Mouse (Mus musculus): Measurements from ENCODE around the gene Psma6. TPM values are rescaled to one million over a fixed set of nuclear protein-coding genes. Genes with fewer than 3 reads are reported as not detected.

Psma6 gene
- total and polyA plus RNA-seq, 3 experiments = 255 to 309 TPM; not detected in 1

- no peak for TF ChIP-seq TAL1 (IDR thresholded peaks at IDR 0.05; ENCODE audit: low read length)
Measured at GRCm38 (mm10) chr12:55456136-55456535, 72.1 kb downstream of the Psma6 start (continued).

DNA sequence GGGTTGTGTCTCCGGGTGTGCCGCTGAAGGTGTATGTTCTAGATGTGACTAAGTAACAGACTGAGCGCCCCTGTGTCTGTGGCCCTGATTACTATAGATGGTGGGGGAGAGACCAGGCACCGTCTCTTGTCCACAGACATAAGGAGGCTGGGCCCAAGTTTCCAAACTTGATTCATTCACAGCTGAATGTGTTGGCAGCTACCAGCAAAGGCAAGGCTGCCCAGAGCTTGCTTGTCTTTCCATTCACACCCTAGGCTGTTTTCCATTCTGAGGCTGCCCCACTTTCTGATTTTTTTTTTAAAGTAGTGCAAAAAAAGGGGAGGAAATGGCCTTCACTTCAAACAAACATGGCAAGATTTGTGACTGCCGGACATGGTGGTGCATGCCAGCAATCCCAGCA lies 72.9 kb downstream of the Psma6 start:
- no peaks in the 10 kb centered on the region for H3K79me2 ChIP-seq (ENCODE audit: control insufficient read depth, insufficient read depth, low read length, poor library complexity)
- no peak for DNase-seq (ENCODE audit: low read depth, low spot score)
- H3K4me3 ChIP-seq (ENCODE audit: control insufficient read depth in 1 of 2, insufficient read depth in 1 of 2, low read depth in 2 of 2, low read length in 2 of 2) = no peak overlapping the region
- peaks cover 17 to 20% of the 10 kb centered on the region in 2 experiments for H3K27me3 ChIP-seq (ENCODE audit: control insufficient read depth in 1 of 2, insufficient read depth in 2 of 2, low read length in 2 of 2)
- H3K4me1 ChIP-seq (ENCODE audit: control insufficient read depth in 1 of 2, insufficient read depth in 2 of 2, low read length in 2 of 2) = peaks cover 0 to 4% of the 10 kb centered on the region in 2 experiments; a peak in 2 of 4 replicates
- no peaks in the 10 kb centered on the region for H3K9me3 ChIP-seq (replicated peaks; ENCODE audit: insufficient read depth, low read length)
- TF ChIP-seq ELF1 (IDR thresholded peaks at IDR 0.05; ENCODE audit: low read depth, low read length) (no peak), SMC3 (IDR thresholded peaks at IDR 0.05; ENCODE audit: low read depth, low read length) (no peak), RCOR1 (IDR thresholded peaks at IDR 0.05; ENCODE audit: low read depth, low read length) (no peak), GATA1 (IDR thresholded peaks at IDR 0.05; ENCODE audit: low read depth, low read length) (no peak)
- H3K36me3 ChIP-seq (ENCODE audit: control insufficient read depth in 1 of 2, insufficient read depth in 2 of 2, low read length in 2 of 2) = no peaks in the 10 kb centered on the region
- no peak overlapping the region for H3K9ac ChIP-seq (ENCODE audit: control insufficient read depth, low read depth, low read length, poor library complexity, severe bottlenecking)
- H3K27ac ChIP-seq (ENCODE audit: control insufficient read depth, low read depth, low read length) = no peak overlapping the region

DNA sequence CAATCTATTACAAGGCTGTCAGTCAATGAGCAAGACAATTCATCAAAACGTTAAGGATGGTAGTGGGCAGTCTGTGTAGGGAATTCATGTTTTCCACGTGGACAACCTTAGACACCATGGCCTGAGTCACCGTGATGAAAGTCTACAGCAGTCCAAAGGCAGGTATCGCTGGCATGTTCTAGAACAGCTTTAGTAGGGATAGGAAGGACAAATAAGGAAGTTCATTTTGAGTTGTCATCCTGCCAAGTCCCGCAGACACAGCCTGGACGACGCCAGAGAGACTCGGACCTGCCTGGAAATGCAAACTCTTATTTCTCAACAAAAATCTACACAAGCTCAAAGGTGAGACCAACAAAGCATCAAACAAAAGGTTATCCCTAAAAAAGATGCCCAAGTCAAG lies 75.7 kb downstream of the Psma6 start:
- no peak overlapping the region for H3K9ac ChIP-seq (ENCODE audit: control insufficient read depth, low read depth, low read length, poor library complexity, severe bottlenecking)
- peaks cover 10 to 13% of the 10 kb centered on the region in 2 experiments for H3K27me3 ChIP-seq (ENCODE audit: control insufficient read depth in 1 of 2, insufficient read depth in 2 of 2, low read length in 2 of 2)
- H3K4me1 ChIP-seq (ENCODE audit: control insufficient read depth in 1 of 2, insufficient read depth in 2 of 2, low read length in 2 of 2) = peaks cover 2 to 10% of the 10 kb centered on the region in 2 experiments
- no peaks in the 10 kb centered on the region for H3K9me3 ChIP-seq (replicated peaks; ENCODE audit: insufficient read depth, low read length)
- no peak overlapping the region for H3K27ac ChIP-seq (ENCODE audit: control insufficient read depth, low read depth, low read length)
- H3K36me3 ChIP-seq (ENCODE audit: control insufficient read depth in 1 of 2, insufficient read depth in 2 of 2, low read length in 2 of 2) = no peaks in the 10 kb centered on the region
- H3K4me3 ChIP-seq (ENCODE audit: control insufficient read depth in 1 of 2, insufficient read depth in 1 of 2, low read depth in 2 of 2, low read length in 2 of 2) = no peak overlapping the region
- TF ChIP-seq EP300 (IDR thresholded peaks at IDR 0.05; ENCODE audit: low read depth in 1 of 2, low read length in 2 of 2) (peak in 1 of 2 experiments; percentile 27; a peak in 1 of 4 replicates), ZMIZ1 (IDR thresholded peaks at IDR 0.05; ENCODE audit: low read depth, low read length) (no peak)
- no peaks in the 10 kb centered on the region for H3K79me2 ChIP-seq (ENCODE audit: control insufficient read depth, insufficient read depth, low read length, poor library complexity)
- DNase-seq (ENCODE audit: low read depth, low spot score) = peak; percentile 61

GRCm38 (mm10) chr12:55460900-55461299 lies 76.9 kb downstream of the Psma6 start:
- H3K4me1 ChIP-seq (ENCODE audit: control insufficient read depth in 1 of 2, insufficient read depth in 2 of 2, low read length in 2 of 2) = peaks cover 5 to 10% of the 10 kb centered on the region in 2 experiments
- H3K27ac ChIP-seq (ENCODE audit: control insufficient read depth, low read depth, low read length) = no peak overlapping the region
- H3K9ac ChIP-seq (ENCODE audit: control insufficient read depth, low read depth, low read length, poor library complexity, severe bottlenecking) = no peak overlapping the region
- no peaks in the 10 kb centered on the region for H3K79me2 ChIP-seq (ENCODE audit: control insufficient read depth, insufficient read depth, low read length, poor library complexity)
- TF ChIP-seq NELFE (IDR thresholded peaks at IDR 0.05; ENCODE audit: low read depth, low read length) (no peak), MEF2A (IDR thresholded peaks at IDR 0.05; ENCODE audit: extremely low read depth, insufficient replicate concordance, low read depth, low read length, poor library complexity, severe bottlenecking) (no peak), POLR2AphosphoS2 (IDR thresholded peaks at IDR 0.05; ENCODE audit: low read length) (no peak), MYB (IDR thresholded peaks at IDR 0.05; ENCODE audit: low read depth, low read length) (no peak), CTCF (IDR thresholded peaks at IDR 0.05 in 2 of 3, conservative IDR thresholded peaks at IDR 0.05 in 1 of 3; ENCODE audit: control insufficient read depth in 1 of 3, insufficient read depth in 1 of 3, low read depth in 2 of 3, low read length in 3 of 3, poor library complexity in 1 of 3, severe bottlenecking in 1 of 3) (no peak), ELF1 (IDR thresholded peaks at IDR 0.05; ENCODE audit: low read depth, low read length) (no peak), ZKSCAN1 (IDR thresholded peaks at IDR 0.05; ENCODE audit: low read depth, low read length) (no peak), MXI1 (IDR thresholded peaks at IDR 0.05; ENCODE audit: low read depth, low read length) (no peak), GABPA (IDR thresholded peaks at IDR 0.05; ENCODE audit: low read depth, low read length) (no peak), SMC3 (IDR thresholded peaks at IDR 0.05; ENCODE audit: low read depth, low read length) (no peak), CHD2 (IDR thresholded peaks at IDR 0.05; ENCODE audit: low read length) (no peak), TAL1 (IDR thresholded peaks at IDR 0.05; ENCODE audit: low read length) (no peak)
- peaks cover 10 to 12% of the 10 kb centered on the region in 2 experiments for H3K27me3 ChIP-seq (ENCODE audit: control insufficient read depth in 1 of 2, insufficient read depth in 2 of 2, low read length in 2 of 2)
- H3K36me3 ChIP-seq (ENCODE audit: control insufficient read depth in 1 of 2, insufficient read depth in 2 of 2, low read length in 2 of 2) = no peaks in the 10 kb centered on the region
- no peak overlapping the region for H3K4me3 ChIP-seq (ENCODE audit: control insufficient read depth in 1 of 2, insufficient read depth in 1 of 2, low read depth in 2 of 2, low read length in 2 of 2)
- H3K9me3 ChIP-seq (replicated peaks; ENCODE audit: insufficient read depth, low read length) = no peaks in the 10 kb centered on the region
- no peak for DNase-seq (ENCODE audit: low read depth, low spot score)

Measured in MEL (cell line).